Mouse (Mus musculus): ENCODE measurements at regions not wholly inside any gene's neighbourhood (a gene's known extent, or its start where the extent isn't known, plus 50 kb on each side); places are given as distances from the start of the nearest gene placed in this dataset.

DNA sequence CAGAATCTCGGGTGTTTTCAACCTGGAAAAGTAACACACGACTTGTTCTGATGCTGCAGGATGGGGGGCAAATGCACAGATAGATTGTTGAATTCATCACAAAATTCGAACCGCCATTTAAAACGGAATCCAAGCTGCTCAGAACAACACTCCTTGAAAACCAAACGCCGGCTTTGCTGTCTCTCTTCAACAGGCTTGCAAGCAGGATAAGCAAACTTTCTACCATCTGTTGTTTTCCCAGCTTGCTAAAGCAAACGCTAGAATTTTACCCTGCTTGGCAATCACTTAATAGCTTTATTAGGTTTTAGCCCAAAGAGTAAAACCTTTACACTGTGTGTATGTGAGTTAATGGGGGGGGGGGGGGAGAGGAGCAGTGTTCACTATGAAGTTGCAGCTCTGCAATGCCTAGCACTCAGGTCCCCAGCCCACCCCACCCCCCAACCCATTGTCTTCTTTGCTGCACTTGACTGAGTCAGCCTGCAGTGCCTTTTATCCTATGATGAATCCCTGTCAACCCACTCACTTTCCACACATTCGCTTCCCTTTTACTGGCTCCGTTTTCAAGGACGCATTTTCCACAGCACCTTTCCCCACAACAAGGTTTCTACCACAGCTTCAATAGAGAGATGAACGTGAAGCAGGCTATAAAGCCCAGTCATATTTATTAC, 190.1 kb upstream of the Fat1 start:
- peak; percentile 45; the same call in 1 of the 2 replicates for ATAC-seq (ENCODE audit: low FRiP score)
- H3K4me1 ChIP-seq (replicated peaks; ENCODE audit: control insufficient read depth, insufficient read depth, low read length) = no peaks in the 10 kb centered on the region
- WGBS = 65% methylated on average over 12 of the region's 12 CpGs
- no peaks in the 10 kb centered on the region for H3K27me3 ChIP-seq (ENCODE audit: control insufficient read depth, insufficient read depth, low read length)
- H3K27ac ChIP-seq (ENCODE audit: low read depth, low read length) = no peak overlapping the region
- H3K4me3 ChIP-seq (ENCODE audit: low read depth, low read length) = no peak overlapping the region
- no peaks in the 10 kb centered on the region for H3K36me3 ChIP-seq (ENCODE audit: control insufficient read depth, insufficient read depth, low read length)
- DNase-seq (ENCODE audit: low spot score) = no peak
- no peak overlapping the region for H3K4me2 ChIP-seq (replicated peaks; ENCODE audit: low read depth, low read length)
- H3K9ac ChIP-seq (ENCODE audit: low read depth, low read length) = no peak overlapping the region
- no peaks in the 10 kb centered on the region for H3K9me3 ChIP-seq (ENCODE audit: control insufficient read depth, low read length)

DNA sequence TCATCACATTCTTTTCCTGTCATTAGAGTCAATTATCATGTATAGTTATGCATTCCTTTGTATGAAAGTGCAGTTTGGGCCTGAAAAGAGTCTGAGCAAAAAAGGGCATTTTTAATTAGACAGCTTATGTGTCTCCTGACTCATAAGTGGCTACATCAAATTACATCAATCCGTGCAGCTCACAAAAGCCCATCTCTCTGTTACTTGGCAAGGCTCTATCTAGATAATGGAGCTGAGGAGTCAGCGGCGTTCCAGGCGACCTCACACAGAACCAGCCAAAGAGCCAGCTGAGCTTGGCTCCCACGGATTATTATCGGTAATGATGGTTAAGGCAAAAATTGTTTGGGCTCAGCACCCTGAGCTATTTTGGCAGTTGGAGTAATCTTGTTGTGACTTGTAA, 176.5 kb upstream of the Fat1 start:
- H3K4me2 ChIP-seq (replicated peaks; ENCODE audit: low read depth, low read length) = no peak overlapping the region
- H3K9ac ChIP-seq (ENCODE audit: low read depth, low read length) = no peak overlapping the region
- no peak overlapping the region for H3K4me3 ChIP-seq (ENCODE audit: low read depth, low read length)
- H3K27ac ChIP-seq (ENCODE audit: low read depth, low read length) = no peak overlapping the region
- no peak for ATAC-seq (ENCODE audit: low FRiP score)
- DNase-seq (ENCODE audit: low spot score) = no peak
- WGBS = 80% methylated on average over 6 of the region's 6 CpGs
- no peaks in the 10 kb centered on the region for H3K36me3 ChIP-seq (ENCODE audit: control insufficient read depth, insufficient read depth, low read length)
- H3K4me1 ChIP-seq (replicated peaks; ENCODE audit: control insufficient read depth, insufficient read depth, low read length) = no peaks in the 10 kb centered on the region
- no peaks in the 10 kb centered on the region for H3K9me3 ChIP-seq (ENCODE audit: control insufficient read depth, low read length)
- H3K27me3 ChIP-seq (ENCODE audit: control insufficient read depth, insufficient read depth, low read length) = no peaks in the 10 kb centered on the region

DNA sequence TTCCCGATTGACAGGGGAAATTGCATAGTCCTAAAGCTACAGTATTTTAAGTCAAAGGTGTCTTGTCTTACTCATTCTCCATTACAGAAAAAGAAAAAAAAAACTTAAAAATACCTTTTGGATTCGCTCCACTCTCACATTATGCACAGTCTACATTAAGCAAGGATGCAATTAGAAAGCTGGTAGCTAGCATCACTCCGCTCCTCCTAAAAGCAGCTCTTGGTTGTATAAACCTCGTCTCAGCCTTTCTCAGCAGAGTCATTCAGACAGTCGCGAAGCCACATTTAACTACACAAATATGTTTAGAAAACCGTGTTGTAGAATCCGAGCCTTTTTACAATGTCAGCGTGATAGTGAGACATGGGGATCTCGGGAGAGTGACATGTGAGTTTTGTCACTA, 172.5 kb upstream of the Fat1 start:
- H3K36me3 ChIP-seq (ENCODE audit: control insufficient read depth, insufficient read depth, low read length) = no peaks in the 10 kb centered on the region
- no peaks in the 10 kb centered on the region for H3K27me3 ChIP-seq (ENCODE audit: control insufficient read depth, insufficient read depth, low read length)
- no peaks in the 10 kb centered on the region for H3K9me3 ChIP-seq (ENCODE audit: control insufficient read depth, low read length)
- ATAC-seq (ENCODE audit: low FRiP score) (no peak), DNase-seq (ENCODE audit: low spot score) (no peak)
- no peaks in the 10 kb centered on the region for H3K4me1 ChIP-seq (replicated peaks; ENCODE audit: control insufficient read depth, insufficient read depth, low read length)
- no peak overlapping the region for H3K4me2 ChIP-seq (replicated peaks; ENCODE audit: low read depth, low read length)
- 92% methylated on average over 10 of the region's 10 CpGs for WGBS
- H3K27ac ChIP-seq (ENCODE audit: low read depth, low read length) = no peak overlapping the region
- H3K9ac ChIP-seq (ENCODE audit: low read depth, low read length) = no peak overlapping the region
- H3K4me3 ChIP-seq (ENCODE audit: low read depth, low read length) = no peak overlapping the region

DNA sequence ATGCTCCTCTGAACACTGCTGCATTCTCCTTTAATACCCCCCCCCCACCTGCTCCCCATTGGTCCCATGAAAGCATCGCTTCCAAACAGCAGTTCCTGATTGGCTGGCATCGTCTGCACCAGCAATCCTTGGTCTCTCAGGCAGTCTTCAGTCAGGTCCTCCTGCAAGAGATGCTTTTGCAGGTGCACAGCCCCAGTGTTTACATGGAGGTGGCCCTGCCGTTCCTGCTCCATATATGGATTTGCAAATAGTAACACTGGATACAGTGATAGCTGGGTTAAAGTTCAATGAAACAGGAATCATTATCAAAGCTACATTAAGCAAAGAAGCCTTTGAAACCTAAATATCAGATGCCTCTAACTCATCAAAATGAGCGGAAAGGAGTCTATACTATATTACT, 170.1 kb upstream of the Fat1 start:
- H3K27me3 ChIP-seq (ENCODE audit: control insufficient read depth, insufficient read depth, low read length) = no peaks in the 10 kb centered on the region
- no peaks in the 10 kb centered on the region for H3K4me1 ChIP-seq (replicated peaks; ENCODE audit: control insufficient read depth, insufficient read depth, low read length)
- no peak overlapping the region for H3K9ac ChIP-seq (ENCODE audit: low read depth, low read length)
- 82% methylated on average over 4 of the region's 4 CpGs for WGBS
- no peaks in the 10 kb centered on the region for H3K9me3 ChIP-seq (ENCODE audit: control insufficient read depth, low read length)
- H3K27ac ChIP-seq (ENCODE audit: low read depth, low read length) = no peak overlapping the region
- ATAC-seq (ENCODE audit: low FRiP score) (no peak), DNase-seq (ENCODE audit: low spot score) (no peak)
- no peak overlapping the region for H3K4me3 ChIP-seq (ENCODE audit: low read depth, low read length)
- H3K36me3 ChIP-seq (ENCODE audit: control insufficient read depth, insufficient read depth, low read length) = no peaks in the 10 kb centered on the region
- no peak overlapping the region for H3K4me2 ChIP-seq (replicated peaks; ENCODE audit: low read depth, low read length)

DNA sequence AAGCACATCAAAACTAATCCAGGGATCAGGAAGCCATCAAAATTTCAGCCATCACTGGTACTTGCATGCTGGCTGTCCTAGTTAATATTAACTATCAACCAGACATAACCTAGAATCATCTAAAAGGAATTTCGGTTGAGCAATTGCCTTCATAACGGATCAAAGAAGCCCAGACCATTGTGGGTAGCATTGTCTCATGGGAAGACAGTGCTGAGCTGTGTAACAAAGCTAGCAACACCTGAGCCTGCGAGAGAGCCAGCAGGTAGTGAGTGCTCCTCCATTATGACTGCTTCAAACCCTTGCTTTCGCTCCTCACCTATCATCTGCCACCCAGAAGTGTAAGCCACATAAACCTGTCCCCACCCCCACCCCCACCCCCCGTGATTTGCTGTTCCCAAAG, 169.6 kb upstream of the Fat1 start:
- H3K4me1 ChIP-seq (replicated peaks; ENCODE audit: control insufficient read depth, insufficient read depth, low read length) = no peaks in the 10 kb centered on the region
- no peak overlapping the region for H3K4me2 ChIP-seq (replicated peaks; ENCODE audit: low read depth, low read length)
- H3K4me3 ChIP-seq (ENCODE audit: low read depth, low read length) = no peak overlapping the region
- H3K27me3 ChIP-seq (ENCODE audit: control insufficient read depth, insufficient read depth, low read length) = no peaks in the 10 kb centered on the region
- H3K9me3 ChIP-seq (ENCODE audit: control insufficient read depth, low read length) = no peaks in the 10 kb centered on the region
- H3K9ac ChIP-seq (ENCODE audit: low read depth, low read length) = no peak overlapping the region
- DNase-seq (ENCODE audit: low spot score) (no peak), ATAC-seq (ENCODE audit: low FRiP score) (no peak)
- 82% methylated on average over 5 of the region's 5 CpGs for WGBS
- no peak overlapping the region for H3K27ac ChIP-seq (ENCODE audit: low read depth, low read length)
- H3K36me3 ChIP-seq (ENCODE audit: control insufficient read depth, insufficient read depth, low read length) = no peaks in the 10 kb centered on the region

DNA sequence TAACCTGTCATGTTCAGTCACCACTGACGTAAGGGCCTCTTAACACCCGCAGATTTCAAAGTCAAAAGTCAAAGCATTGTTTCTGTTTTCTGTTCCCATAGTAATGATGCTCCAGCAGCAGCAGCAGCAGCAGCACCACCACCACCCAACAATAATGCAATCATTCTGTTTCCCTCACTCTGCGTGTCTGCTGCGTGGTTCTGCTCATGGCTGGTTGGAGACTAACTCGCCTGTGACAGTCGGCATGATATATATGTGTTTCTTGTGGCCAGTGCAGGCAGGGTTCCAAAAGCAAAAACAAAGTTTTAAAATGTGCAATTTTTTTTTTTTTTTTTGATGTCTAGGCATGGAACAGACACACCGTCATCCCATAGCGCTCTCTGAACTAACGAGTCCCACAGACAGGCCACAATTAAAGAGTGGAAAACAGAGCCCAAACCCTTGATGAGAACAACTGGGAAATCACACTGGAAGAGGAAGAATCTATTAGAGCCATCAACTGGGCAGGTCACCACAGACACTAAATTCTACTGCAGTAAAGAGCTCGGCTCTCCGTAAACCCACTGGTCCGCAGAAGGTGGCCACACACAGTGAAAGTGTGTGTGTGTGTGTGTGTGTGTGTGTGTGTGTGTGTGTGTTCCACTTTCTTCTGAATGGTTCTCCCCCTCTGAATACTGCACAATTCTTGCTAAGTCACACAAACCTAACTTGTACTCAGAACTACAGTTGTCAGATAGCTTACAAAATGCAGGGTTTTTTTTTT, 169.0 kb upstream of the Fat1 start:
- no peak for ATAC-seq (ENCODE audit: low FRiP score)

DNA sequence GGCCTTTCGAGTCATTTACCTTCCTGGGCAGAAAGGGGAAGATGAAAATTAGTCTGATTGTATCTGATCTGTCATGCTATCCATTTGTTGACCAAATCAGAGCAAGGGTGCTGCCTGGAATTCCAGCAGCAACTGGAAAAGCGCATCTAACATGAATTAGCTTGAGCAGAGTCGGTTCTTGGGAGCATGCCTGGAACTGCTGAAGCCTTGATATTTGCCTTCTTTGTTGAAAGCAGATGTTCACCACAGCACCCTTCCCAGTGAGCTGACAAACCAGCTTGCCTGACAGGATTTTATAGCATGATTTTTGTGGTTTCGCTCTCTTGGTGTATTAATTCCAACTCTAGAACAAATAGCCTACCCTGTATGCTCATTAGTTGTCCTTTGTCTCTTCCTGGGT, 168.0 kb upstream of the Fat1 start:
- 92% methylated on average over 4 of the region's 4 CpGs for WGBS
- Histone ChIP-seq H3K4me1 (replicated peaks; ENCODE audit: control insufficient read depth, insufficient read depth, low read length) (no peaks in the 10 kb centered on the region), H3K36me3 (ENCODE audit: control insufficient read depth, insufficient read depth, low read length) (no peaks in the 10 kb centered on the region), H3K9me3 (ENCODE audit: control insufficient read depth, low read length) (no peaks in the 10 kb centered on the region), H3K27me3 (ENCODE audit: control insufficient read depth, insufficient read depth, low read length) (no peaks in the 10 kb centered on the region), H3K27ac (ENCODE audit: low read depth, low read length) (no peak overlapping the region), H3K4me2 (replicated peaks; ENCODE audit: low read depth, low read length) (no peak overlapping the region), H3K9ac (ENCODE audit: low read depth, low read length) (no peak overlapping the region), H3K4me3 (ENCODE audit: low read depth, low read length) (no peak overlapping the region)
- no peak for ATAC-seq (ENCODE audit: low FRiP score)
- no peak for DNase-seq (ENCODE audit: low spot score)

More for the DNA sequence above, 169.0 kb upstream of the Fat1 start:
- H3K4me2 ChIP-seq (replicated peaks; ENCODE audit: low read depth, low read length) = no peak overlapping the region
- H3K27me3 ChIP-seq (ENCODE audit: control insufficient read depth, insufficient read depth, low read length) = no peaks in the 10 kb centered on the region
- H3K4me3 ChIP-seq (ENCODE audit: low read depth, low read length) = no peak overlapping the region
- H3K9ac ChIP-seq (ENCODE audit: low read depth, low read length) = no peak overlapping the region
- no peaks in the 10 kb centered on the region for H3K4me1 ChIP-seq (replicated peaks; ENCODE audit: control insufficient read depth, insufficient read depth, low read length)
- no peaks in the 10 kb centered on the region for H3K9me3 ChIP-seq (ENCODE audit: control insufficient read depth, low read length)
- no peak for DNase-seq (ENCODE audit: low spot score)
- H3K36me3 ChIP-seq (ENCODE audit: control insufficient read depth, insufficient read depth, low read length) = no peaks in the 10 kb centered on the region
- H3K27ac ChIP-seq (ENCODE audit: low read depth, low read length) = no peak overlapping the region
- WGBS = 86% methylated on average over 12 of the region's 12 CpGs

DNA sequence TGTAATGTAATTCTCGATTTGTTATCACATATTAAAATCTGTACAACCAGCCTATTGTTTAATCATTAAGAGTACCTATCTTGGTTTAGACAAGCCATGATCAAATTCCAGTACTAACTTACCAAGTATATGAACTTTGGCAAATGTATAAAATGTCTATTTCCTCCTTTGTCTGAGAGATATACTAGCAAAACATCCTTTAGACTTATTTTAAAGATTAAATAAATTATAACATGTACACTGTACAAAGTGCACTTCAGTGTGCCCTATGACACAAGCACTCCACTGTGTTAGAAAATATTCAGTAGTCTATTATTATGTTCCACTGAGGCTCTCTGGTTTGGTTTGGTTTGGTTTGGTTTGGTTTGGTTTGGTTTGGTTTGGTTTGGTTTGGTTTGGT, 156.0 kb upstream of the Fat1 start:
- Histone ChIP-seq H3K9ac (ENCODE audit: low read depth, low read length) (no peak overlapping the region), H3K9me3 (ENCODE audit: control insufficient read depth, low read length) (no peaks in the 10 kb centered on the region), H3K4me2 (replicated peaks; ENCODE audit: low read depth, low read length) (no peak overlapping the region), H3K27ac (ENCODE audit: low read depth, low read length) (no peak overlapping the region), H3K27me3 (ENCODE audit: control insufficient read depth, insufficient read depth, low read length) (no peaks in the 10 kb centered on the region), H3K4me3 (ENCODE audit: low read depth, low read length) (no peak overlapping the region), H3K4me1 (replicated peaks; ENCODE audit: control insufficient read depth, insufficient read depth, low read length) (no peaks in the 10 kb centered on the region), H3K36me3 (ENCODE audit: control insufficient read depth, insufficient read depth, low read length) (no peaks in the 10 kb centered on the region)
- WGBS = 83% methylated on average over 1 of the region's 1 CpGs
- ATAC-seq (ENCODE audit: low FRiP score) (no peak), DNase-seq (ENCODE audit: low spot score) (no peak)

DNA sequence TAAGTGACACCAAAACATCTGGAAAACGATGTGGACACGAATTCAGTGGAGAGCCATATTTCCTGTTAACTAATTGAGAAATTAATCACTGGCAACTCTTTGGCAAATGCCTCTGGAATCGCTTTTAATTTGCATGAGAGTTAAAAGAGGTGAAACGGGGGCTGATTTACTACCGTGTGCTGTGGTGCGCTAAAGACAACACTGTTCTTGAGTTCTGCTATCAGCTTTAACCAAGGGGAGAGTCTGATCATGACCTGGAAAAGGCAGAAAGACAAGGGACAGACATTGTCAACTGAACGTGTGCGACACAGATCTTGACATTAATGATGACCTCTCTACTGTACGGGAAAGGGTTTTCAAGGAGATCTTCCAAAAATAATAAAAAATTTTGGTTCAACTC, 152.8 kb upstream of the Fat1 start:
- no peak for ATAC-seq (ENCODE audit: low FRiP score)
- no peak for DNase-seq (ENCODE audit: low spot score)
- no peak overlapping the region for H3K4me2 ChIP-seq (replicated peaks; ENCODE audit: low read depth, low read length)
- 93% methylated on average over 9 of the region's 9 CpGs for WGBS
- no peaks in the 10 kb centered on the region for H3K36me3 ChIP-seq (ENCODE audit: control insufficient read depth, insufficient read depth, low read length)
- no peak overlapping the region for H3K4me3 ChIP-seq (ENCODE audit: low read depth, low read length)
- no peak overlapping the region for H3K9ac ChIP-seq (ENCODE audit: low read depth, low read length)
- no peaks in the 10 kb centered on the region for H3K4me1 ChIP-seq (replicated peaks; ENCODE audit: control insufficient read depth, insufficient read depth, low read length)
- no peak overlapping the region for H3K27ac ChIP-seq (ENCODE audit: low read depth, low read length)
- H3K27me3 ChIP-seq (ENCODE audit: control insufficient read depth, insufficient read depth, low read length) = no peaks in the 10 kb centered on the region
- H3K9me3 ChIP-seq (ENCODE audit: control insufficient read depth, low read length) = no peaks in the 10 kb centered on the region
